ENCODE assay signal across 20 mouse cellular contexts in genomic region chr4:98984701-98985100, GRCm38 (mm10). TPM values are rescaled to one million over a fixed set of nuclear protein-coding genes. Genes with fewer than 3 reads are reported as not detected.
"Had no signal": no experiment of that assay in that cellular context is flagged by ENCODE, and none has a peak within 500 bp of the region (broad histone marks: within the 10 kb centered on the region; RNA-seq: fewer than 3 reads in every experiment).

No protein-coding gene starts in this region.

- ATAC-seq: liver, postnatal 0 days; midbrain, embryonic 13.5 days; midbrain, embryonic 15.5 days had no signal

- H3K9ac ChIP-seq: liver, embryonic 13.5 days; liver, embryonic 15.5 days; liver, postnatal 0 days; midbrain, embryonic 13.5 days; midbrain, embryonic 15.5 days; neural tube, embryonic 12.5 days; stomach, embryonic 15.5 days had no signal

- H3K4me2 ChIP-seq: liver, embryonic 11.5 days; liver, embryonic 13.5 days; liver, embryonic 15.5 days; midbrain, embryonic 11.5 days; midbrain, embryonic 13.5 days; midbrain, embryonic 15.5 days; neural tube, embryonic 12.5 days; stomach, embryonic 15.5 days had no signal

- DNase-seq: liver, embryonic 13.5 days; liver, postnatal 0 days; right cerebral cortex, postnatal 14 days; thymus, adult 2 months; thymus, postnatal 25 days; thymus, postnatal 4 days had no signal

- H3K4me1 ChIP-seq: liver, embryonic 13.5 days; liver, embryonic 15.5 days; megakaryocyte, embryonic 14.5 days; midbrain, embryonic 13.5 days; midbrain, embryonic 15.5 days; neural tube, embryonic 12.5 days; stomach, embryonic 15.5 days had no signal

- H3K9me3 ChIP-seq: liver, embryonic 13.5 days; liver, embryonic 15.5 days; megakaryocyte, embryonic 14.5 days; midbrain, embryonic 13.5 days; midbrain, embryonic 15.5 days; neural tube, embryonic 12.5 days; stomach, embryonic 15.5 days had no signal

- H3K27ac ChIP-seq: liver, embryonic 13.5 days; liver, embryonic 15.5 days; macrophage; midbrain, embryonic 13.5 days; midbrain, embryonic 15.5 days; neural tube, embryonic 12.5 days; stomach, embryonic 15.5 days; stomach, postnatal 0 days had no signal

- H3K4me3 ChIP-seq: liver, embryonic 13.5 days; liver, embryonic 15.5 days; megakaryocyte, embryonic 14.5 days; midbrain, embryonic 13.5 days; midbrain, embryonic 15.5 days; neural tube, embryonic 12.5 days; stomach, embryonic 15.5 days had no signal

- H3K27me3 ChIP-seq: liver, embryonic 13.5 days; liver, embryonic 15.5 days; megakaryocyte, embryonic 14.5 days; midbrain, embryonic 13.5 days; midbrain, embryonic 15.5 days; neural tube, embryonic 12.5 days; stomach, embryonic 15.5 days had no signal

RNA-seq across cellular contexts. Expression of gene Angptl3, which starts 46.1 kb away (rescaled TPM):
- total RNA-seq: midbrain, postnatal 0 days; neutrophil, adult 5-6 weeks had no signal
- polyA plus RNA-seq: spleen, adult 2 months; testis, adult 2 months had no signal
